Comparison of ENCODE assay signal across 20 mouse cellular contexts in genomic region chr5:78284456-78285199, GRCm38 (mm10).
A peak's percentile ranks its signal among the peaks of the same experiment; 100 is the strongest.
DNase-seq lines count a peak whose midpoint lies in the region; ATAC-seq and TF ChIP-seq lines count a peak whose summit lies in the region.
"Had no signal": no experiment of that assay in that cellular context is flagged by ENCODE, and none has a peak within 500 bp of the region (broad histone marks: within the 10 kb centered on the region; RNA-seq: fewer than 3 reads in every experiment).

No protein-coding gene starts in this region.

- 68% methylated on average over 6 of the region's 6 CpGs for WGBS in hindbrain, postnatal 0 days
- WGBS in hindbrain, embryonic 11.5 days, result 69% methylated on average over 6 of the region's 6 CpGs
- 45% methylated on average over 6 of the region's 6 CpGs for WGBS in embryonic facial prominence, embryonic 10.5 days
- WGBS in limb, embryonic 12.5 days, result 24% methylated on average over 6 of the region's 6 CpGs
- 51% methylated on average over 6 of the region's 6 CpGs for WGBS in heart, embryonic 12.5 days

- peak; percentile 20; the same call in 1 of the 2 replicates for TF ChIP-seq CTCF in hindbrain, postnatal 0 days (IDR thresholded peaks at IDR 0.05; ENCODE audit: low read depth)
- TF ChIP-seq CTCF in brain, embryonic 14.5 days (IDR thresholded peaks at IDR 0.05; ENCODE audit: borderline replicate concordance, extremely low read depth, insufficient read depth, insufficient read length), result no peak

- H3K27me3 ChIP-seq in hindbrain, postnatal 0 days (ENCODE audit: insufficient read depth, low read length), result no peaks in the 10 kb centered on the region
- H3K27me3 ChIP-seq in hindbrain, embryonic 11.5 days (ENCODE audit: control insufficient read depth, insufficient read depth, low read length), result no peaks in the 10 kb centered on the region
- no peaks in the 10 kb centered on the region for H3K27me3 ChIP-seq in embryonic facial prominence, embryonic 10.5 days (replicated peaks; ENCODE audit: low read depth, poor library complexity, severe bottlenecking)
- no peaks in the 10 kb centered on the region for H3K27me3 ChIP-seq in limb, embryonic 12.5 days
- H3K27me3 ChIP-seq in heart, embryonic 12.5 days (replicated peaks), result no peaks in the 10 kb centered on the region
- H3K27me3 ChIP-seq: embryonic facial prominence, embryonic 15.5 days; kidney, embryonic 15.5 days; neural tube, embryonic 12.5 days had no signal

- H3K36me3 ChIP-seq in hindbrain, postnatal 0 days (ENCODE audit: insufficient read depth, low read length), result no peaks in the 10 kb centered on the region
- no peaks in the 10 kb centered on the region for H3K36me3 ChIP-seq in hindbrain, embryonic 11.5 days (ENCODE audit: control insufficient read depth, insufficient read depth, low read length)
- no peaks in the 10 kb centered on the region for H3K36me3 ChIP-seq in embryonic facial prominence, embryonic 10.5 days (replicated peaks)
- no peaks in the 10 kb centered on the region for H3K36me3 ChIP-seq in limb, embryonic 12.5 days
- H3K36me3 ChIP-seq in heart, embryonic 12.5 days, result no peaks in the 10 kb centered on the region
- H3K36me3 ChIP-seq: embryonic facial prominence, embryonic 15.5 days; kidney, embryonic 15.5 days; neural tube, embryonic 12.5 days had no signal

- H3K4me3 ChIP-seq in hindbrain, postnatal 0 days (ENCODE audit: low read length), result no peak overlapping the region
- no peak overlapping the region for H3K4me3 ChIP-seq in hindbrain, embryonic 11.5 days (ENCODE audit: low read depth, low read length)
- no peak overlapping the region for H3K4me3 ChIP-seq in embryonic facial prominence, embryonic 10.5 days
- H3K4me3 ChIP-seq in limb, embryonic 12.5 days (replicated peaks), result no peak overlapping the region
- no peak overlapping the region for H3K4me3 ChIP-seq in heart, embryonic 12.5 days
- H3K4me3 ChIP-seq: embryonic facial prominence, embryonic 15.5 days; kidney, embryonic 15.5 days; neural tube, embryonic 12.5 days had no signal

- no peak for ATAC-seq in hindbrain, postnatal 0 days
- ATAC-seq in hindbrain, embryonic 11.5 days (ENCODE audit: low FRiP score), result no peak
- ATAC-seq in limb, embryonic 12.5 days (ENCODE audit: insufficient number of reproducible peaks, insufficient read depth, low FRiP score, low TSS enrichment, low read depth), result peak; percentile 75; the same call in 1 of the 2 replicates
- no peak for ATAC-seq in heart, embryonic 12.5 days (ENCODE audit: insufficient number of reproducible peaks, low FRiP score)

- no peak for TF ChIP-seq POLR2A in brain, embryonic 14.5 days (IDR thresholded peaks at IDR 0.05; ENCODE audit: borderline replicate concordance, extremely low read depth, insufficient read depth, insufficient read length, poor library complexity, severe bottlenecking)

- no peak overlapping the region for H3K4me2 ChIP-seq in hindbrain, postnatal 0 days (ENCODE audit: low read depth, low read length)
- H3K4me2 ChIP-seq in hindbrain, embryonic 11.5 days (replicated peaks; ENCODE audit: low read depth, low read length), result no peak overlapping the region
- no peak overlapping the region for H3K4me2 ChIP-seq in limb, embryonic 12.5 days
- no peak overlapping the region for H3K4me2 ChIP-seq in heart, embryonic 12.5 days
- H3K4me2 ChIP-seq: embryonic facial prominence, embryonic 15.5 days; kidney, embryonic 15.5 days; neural tube, embryonic 12.5 days had no signal

- H3K27ac ChIP-seq in hindbrain, postnatal 0 days, result no peak overlapping the region
- H3K27ac ChIP-seq in hindbrain, embryonic 11.5 days (ENCODE audit: low read depth, low read length), result no peak overlapping the region
- H3K27ac ChIP-seq in embryonic facial prominence, embryonic 10.5 days (replicated peaks), result no peak overlapping the region; the same call in 1 of the 2 replicates
- H3K27ac ChIP-seq in limb, embryonic 12.5 days, result 0 out of 2 replicates have a peak overlapping the region, but pooled peaks have one; percentile 4
- no peak overlapping the region for H3K27ac ChIP-seq in heart, embryonic 12.5 days (ENCODE audit: poor library complexity, severe bottlenecking)
- H3K27ac ChIP-seq: embryonic facial prominence, embryonic 15.5 days; kidney, embryonic 15.5 days; neural tube, embryonic 12.5 days had no signal

- H3K9me3 ChIP-seq in hindbrain, postnatal 0 days (ENCODE audit: low read length), result no peaks in the 10 kb centered on the region
- no peaks in the 10 kb centered on the region for H3K9me3 ChIP-seq in hindbrain, embryonic 11.5 days (ENCODE audit: control insufficient read depth, low read length)
- H3K9me3 ChIP-seq in embryonic facial prominence, embryonic 10.5 days, result no peaks in the 10 kb centered on the region
- H3K9me3 ChIP-seq in limb, embryonic 12.5 days, result no peaks in the 10 kb centered on the region
- H3K9me3 ChIP-seq in heart, embryonic 12.5 days (replicated peaks), result peaks cover 6% of the 10 kb centered on the region; the same call in 1 of the 2 replicates
- H3K9me3 ChIP-seq: embryonic facial prominence, embryonic 15.5 days; kidney, embryonic 15.5 days; neural tube, embryonic 12.5 days had no signal

- peak; percentile 6 for DNase-seq in hindbrain, postnatal 0 days (ENCODE audit: low spot score)
- DNase-seq in hindbrain, embryonic 11.5 days (ENCODE audit: low spot score), result no peak
- DNase-seq in brain, embryonic 14.5 days (ENCODE audit: low read depth), result peak; percentile 43
- DNase-seq in embryonic facial prominence, embryonic 10.5 days (ENCODE audit: low spot score), result peak; percentile 55
- DNase-seq in kidney, adult 11 months, result no peak
- DNase-seq: adrenal gland, postnatal 10 days; cerebellum, adult 11 months; cerebellum, postnatal 10 days; gastrocnemius, postnatal 10 days; heart, adult 18-20 months; kidney, postnatal 4 days; liver; lung, postnatal 14 days; right cerebral cortex, adult 18-20 months; thymus, postnatal 4 days had no signal

- no peak overlapping the region for H3K9ac ChIP-seq in hindbrain, postnatal 0 days (replicated peaks; ENCODE audit: low read length)
- H3K9ac ChIP-seq in hindbrain, embryonic 11.5 days (ENCODE audit: low read depth, low read length), result no peak overlapping the region
- H3K9ac ChIP-seq in limb, embryonic 12.5 days (replicated peaks), result no peak overlapping the region
- no peak overlapping the region for H3K9ac ChIP-seq in heart, embryonic 12.5 days
- H3K9ac ChIP-seq: embryonic facial prominence, embryonic 15.5 days; kidney, embryonic 15.5 days; neural tube, embryonic 12.5 days had no signal

- no peaks in the 10 kb centered on the region for H3K4me1 ChIP-seq in hindbrain, postnatal 0 days (ENCODE audit: insufficient read depth, low read length)
- no peaks in the 10 kb centered on the region for H3K4me1 ChIP-seq in hindbrain, embryonic 11.5 days (replicated peaks; ENCODE audit: control insufficient read depth, insufficient read depth, low read length)
- H3K4me1 ChIP-seq in embryonic facial prominence, embryonic 10.5 days, result peaks cover 8% of the 10 kb centered on the region; the same call in 1 of the 2 replicates
- H3K4me1 ChIP-seq in limb, embryonic 12.5 days (replicated peaks), result peaks cover 10% of the 10 kb centered on the region; the same call in 1 of the 2 replicates
- no peaks in the 10 kb centered on the region for H3K4me1 ChIP-seq in heart, embryonic 12.5 days (replicated peaks)
- H3K4me1 ChIP-seq: embryonic facial prominence, embryonic 15.5 days; kidney, embryonic 15.5 days; neural tube, embryonic 12.5 days had no signal

Comparison
In these comparisons a context has a peak if more than half of its experiments do, and no peak if none do; other contexts are left out.
1. DNase-seq: peak in hindbrain, postnatal 0 days (single experiment), brain, embryonic 14.5 days (single experiment) and embryonic facial prominence, embryonic 10.5 days (single experiment); none in hindbrain, embryonic 11.5 days (single experiment) and kidney, adult 11 months (single experiment).